Mouse (Mus musculus) cerebellum, postnatal 36 days (tissue): Measurements from ENCODE around the gene Pde6g.
A peak's percentile ranks its signal among the peaks of the same experiment; 100 is the strongest.

Experiments used
- DNase-seq, 2 experiments: peaks; one replicate each; pipeline ENCODE4 v3.0.0; 2021 to 2022; ENCODE audit warnings: mixed read lengths in 2 of 2

Gene Pde6g

GRCm38 (mm10) chr11:120453306-120453705 is at the start of gene Pde6g:
Gene Pde6g, minus strand, starts transcription at chr11:120453500.
- no peak for DNase-seq

GRCm38 (mm10) chr11:120501701-120502100 is 48.4 kb upstream of the Pde6g start:
- no peak for DNase-seq

- DNase-seq = no peak
Observed at GRCm38 (mm10) chr11:120501018-120501417, 47.7 kb upstream of the Pde6g start.

GRCm38 (mm10) chr11:120500357-120500756 is 47.1 kb upstream of the Pde6g start:
- no peak for DNase-seq

GRCm38 (mm10) chr11:120499894-120500293 is 46.6 kb upstream of the Pde6g start:
- DNase-seq = no peak

GRCm38 (mm10) chr11:120498891-120499290 is 45.6 kb upstream of the Pde6g start:
- DNase-seq = no peak

- DNase-seq = no peak
Observed at GRCm38 (mm10) chr11:120498226-120498625, 44.9 kb upstream of the Pde6g start.

- no peak for DNase-seq
Observed at GRCm38 (mm10) chr11:120497436-120497835, 44.1 kb upstream of the Pde6g start.

- no peak for DNase-seq
Observed at GRCm38 (mm10) chr11:120493911-120494310, 40.6 kb upstream of the Pde6g start.

GRCm38 (mm10) chr11:120493351-120493750 is 40.1 kb upstream of the Pde6g start:
- no peak for DNase-seq

GRCm38 (mm10) chr11:120492878-120493203 is 39.5 kb upstream of the Pde6g start:
- DNase-seq = no peak

GRCm38 (mm10) chr11:120492024-120492877 is 39.0 kb upstream of the Pde6g start:
- no peak for DNase-seq

- DNase-seq = peak; percentile 82 to 87
Observed at GRCm38 (mm10) chr11:120491317-120492023, 38.2 kb upstream of the Pde6g start, which contains the start of gene Slc25a10. Gene Slc25a10, plus strand, starts transcription at chr11:120491840.

- no peak for DNase-seq
Observed at GRCm38 (mm10) chr11:120490291-120491046, 37.2 kb upstream of the Pde6g start.

- DNase-seq = peak; percentile 68 to 72
Observed at GRCm38 (mm10) chr11:120489054-120489761, 35.9 kb upstream of the Pde6g start.

- DNase-seq = no peak
Observed at GRCm38 (mm10) chr11:120488516-120488915, 35.2 kb upstream of the Pde6g start.

GRCm38 (mm10) chr11:120485251-120485650 is 32.0 kb upstream of the Pde6g start:
- DNase-seq = no peak

- peak; percentile 89 to 92 for DNase-seq
Observed at GRCm38 (mm10) chr11:120484265-120484981, 31.1 kb upstream of the Pde6g start, which contains the start of gene Mrpl12. Gene Mrpl12, plus strand, starts transcription at chr11:120484613.

- DNase-seq = no peak
Observed at GRCm38 (mm10) chr11:120483448-120483934, 30.2 kb upstream of the Pde6g start.

- no peak for DNase-seq
Observed at GRCm38 (mm10) chr11:120472052-120472451, 18.8 kb upstream of the Pde6g start.

- no peak for DNase-seq
Observed at GRCm38 (mm10) chr11:120467736-120468092, 14.4 kb upstream of the Pde6g start.
